Mouse (Mus musculus) MEL (cell line): ENCODE measurements at regions not wholly inside any gene's neighbourhood (a gene's known extent, or its start where the extent isn't known, plus 50 kb on each side); places are given as distances from the start of the nearest gene placed in this dataset.

Experiments
- DNase-seq: peaks from one replicate; pipeline ENCODE4 v3.0.0; 2011; ENCODE audit warnings: low read depth, low spot score
- H3K27ac ChIP-seq: 2 replicates; pipeline ENCODE4 v1.5.1; 2012; ENCODE audit warnings: low read depth, mild to moderate bottlenecking, control low read depth, low read length, moderate library complexity; ENCODE audit not compliant: control insufficient read depth
- H3K27me3 ChIP-seq, 2 experiments: fragments of 150-350 bp in 1 of 2; sonication (generic) in 1 of 2; 2 replicates each; pipeline ENCODE4 v1.6.1; 2012; ENCODE audit warnings: low read length in 2 of 2, mild to moderate bottlenecking in 2 of 2, improper control_type of control experiment in 1 of 2, moderate library complexity in 1 of 2; ENCODE audit not compliant: insufficient read depth in 2 of 2, control insufficient read depth in 1 of 2
- H3K36me3 ChIP-seq, 2 experiments: 2 replicates each; pipeline ENCODE4 v1.6.1; 2012 to 2014; ENCODE audit warnings: low read length in 2 of 2, improper control_type of control experiment in 1 of 2, inconsistent platforms in 1 of 2, mild to moderate bottlenecking in 1 of 2; ENCODE audit not compliant: insufficient read depth in 2 of 2, control insufficient read depth in 1 of 2
- H3K4me1 ChIP-seq, 2 experiments: fragments of 150-350 bp in 1 of 2; sonication (generic) in 1 of 2; 2 replicates each; pipeline ENCODE4 v1.6.1; 2012; ENCODE audit warnings: low read length in 2 of 2, improper control_type of control experiment in 1 of 2, mild to moderate bottlenecking in 1 of 2; ENCODE audit not compliant: insufficient read depth in 2 of 2, control insufficient read depth in 1 of 2
- H3K4me3 ChIP-seq, 2 experiments: fragments of 150-350 bp in 1 of 2; sonication (generic) in 1 of 2; 2 replicates each; pipeline ENCODE4 v1.5.1; 2012; ENCODE audit warnings: low read depth in 2 of 2, low read length in 2 of 2, mild to moderate bottlenecking in 2 of 2, moderate library complexity in 2 of 2, control low read depth in 1 of 2, improper control_type of control experiment in 1 of 2; ENCODE audit not compliant: control insufficient read depth in 1 of 2, insufficient read depth in 1 of 2
- H3K79me2 ChIP-seq: 2 replicates; pipeline ENCODE4 v1.6.1; 2012; ENCODE audit warnings: mild to moderate bottlenecking, low read length, moderate library complexity; ENCODE audit not compliant: control insufficient read depth, poor library complexity, insufficient read depth
- H3K9ac ChIP-seq: 2 replicates; pipeline ENCODE4 v1.6.1; 2012; ENCODE audit warnings: low read depth, mild to moderate bottlenecking, control low read depth, low read length, moderate library complexity; ENCODE audit not compliant: control insufficient read depth, poor library complexity, severe bottlenecking
- H3K9me3 ChIP-seq: fragments of 150-350 bp; sonication (generic); replicated peaks from 2 replicates; pipeline ENCODE4 v1.6.1; 2012; ENCODE audit warnings: mild to moderate bottlenecking, low read length, improper control_type of control experiment, moderate library complexity; ENCODE audit not compliant: insufficient read depth
- CHD1 ChIP-seq: IDR thresholded peaks from 2 replicates; pipeline ENCODE4 v1.6.1; 2012; ENCODE audit warnings: low read depth, mild to moderate bottlenecking, inconsistent platforms, low read length, improper control_type of control experiment
- CHD2 ChIP-seq: IDR thresholded peaks from 2 replicates; pipeline ENCODE4 v1.6.1; 2011; ENCODE audit warnings: low read length, improper control_type of control experiment
- CTCF ChIP-seq, 3 experiments: IDR thresholded peaks in 2 of 3; conservative IDR thresholded peaks in 1 of 3; 2 replicates each; pipeline ENCODE4 v1.5.1; 2011 to 2012; ENCODE audit warnings: low read length in 3 of 3, low read depth in 2 of 3, mild to moderate bottlenecking in 2 of 3, improper control_type of control experiment in 1 of 3, inconsistent platforms in 1 of 3, mixed read lengths in 1 of 3, moderate library complexity in 1 of 3; ENCODE audit not compliant: control insufficient read depth in 1 of 3, insufficient read depth in 1 of 3, poor library complexity in 1 of 3, severe bottlenecking in 1 of 3
- E2F4 ChIP-seq: IDR thresholded peaks from 2 replicates; pipeline ENCODE4 v1.6.1; 2011; ENCODE audit warnings: low read depth, low read length, improper control_type of control experiment, borderline replicate concordance
- ELF1 ChIP-seq: IDR thresholded peaks from 2 replicates; pipeline ENCODE4 v1.6.1; 2014; ENCODE audit warnings: low read depth, mild to moderate bottlenecking, inconsistent platforms, low read length, improper control_type of control experiment, moderate library complexity
- GABPA ChIP-seq: IDR thresholded peaks from 2 replicates; pipeline ENCODE4 v1.6.1; 2012; ENCODE audit warnings: low read depth, mild to moderate bottlenecking, inconsistent platforms, low read length, improper control_type of control experiment, moderate library complexity
- KAT2A ChIP-seq: conservative IDR thresholded peaks from 2 replicates; pipeline ENCODE4 v1.6.1; 2012; ENCODE audit warnings: low read depth, low read length, improper control_type of control experiment, inconsistent platforms
- MAX ChIP-seq: IDR thresholded peaks from 2 replicates; pipeline ENCODE4 v1.6.1; 2011; ENCODE audit warnings: low read length, improper control_type of control experiment
- MAZ ChIP-seq: IDR thresholded peaks from 2 replicates; pipeline ENCODE4 v1.6.1; 2012; ENCODE audit warnings: low read depth, mild to moderate bottlenecking, inconsistent platforms, low read length, improper control_type of control experiment
- MEF2A ChIP-seq: IDR thresholded peaks from 2 replicates; pipeline ENCODE4 v1.6.1; 2014; ENCODE audit warnings: low read depth, mild to moderate bottlenecking, inconsistent platforms, low read length, improper control_type of control experiment; ENCODE audit not compliant: poor library complexity, insufficient replicate concordance, severe bottlenecking; ENCODE audit errors: extremely low read depth
- NELFE ChIP-seq: IDR thresholded peaks from 2 replicates; pipeline ENCODE4 v1.6.1; 2011; ENCODE audit warnings: low read depth, low read length, improper control_type of control experiment
- POLR2AphosphoS2 ChIP-seq: IDR thresholded peaks from 2 replicates; pipeline ENCODE4 v1.6.1; 2011; ENCODE audit warnings: low read length, improper control_type of control experiment
- POLR2AphosphoS5 ChIP-seq: IDR thresholded peaks from 2 replicates; pipeline ENCODE4 v1.6.1; 2012; ENCODE audit warnings: low read depth, borderline replicate concordance, mild to moderate bottlenecking, inconsistent platforms, low read length, moderate library complexity, mixed read lengths
- RAD21 ChIP-seq: IDR thresholded peaks from 2 replicates; pipeline ENCODE4 v1.6.1; 2011; ENCODE audit warnings: mild to moderate bottlenecking, low read depth, low read length, improper control_type of control experiment
- SIN3A ChIP-seq: IDR thresholded peaks from 2 replicates; pipeline ENCODE4 v1.6.1; 2012; ENCODE audit warnings: low read length, improper control_type of control experiment, inconsistent platforms
- SMC3 ChIP-seq: IDR thresholded peaks from 2 replicates; pipeline ENCODE4 v1.6.1; 2011; ENCODE audit warnings: low read depth, low read length, improper control_type of control experiment
- TAL1 ChIP-seq: IDR thresholded peaks from 2 replicates; pipeline ENCODE4 v1.6.1; 2012; ENCODE audit warnings: mild to moderate bottlenecking, inconsistent platforms, low read length, moderate library complexity, mixed read lengths
- TBP ChIP-seq: IDR thresholded peaks from 2 replicates; pipeline ENCODE4 v1.8.0; 2011; ENCODE audit warnings: low read depth, low read length, improper control_type of control experiment
- TCF12 ChIP-seq: IDR thresholded peaks from 2 replicates; pipeline ENCODE4 v1.6.1; 2014; ENCODE audit warnings: low read depth, mild to moderate bottlenecking, inconsistent platforms, low read length, improper control_type of control experiment, moderate library complexity
- USF1 ChIP-seq: IDR thresholded peaks from 2 replicates; pipeline ENCODE4 v1.6.1; 2014; ENCODE audit warnings: low read depth, mild to moderate bottlenecking, inconsistent platforms, low read length, improper control_type of control experiment, moderate library complexity
- USF2 ChIP-seq, 2 experiments: IDR thresholded peaks; 2 replicates each; pipeline ENCODE4 v1.6.1; 2011 to 2012; ENCODE audit warnings: improper control_type of control experiment in 2 of 2, low read length in 2 of 2, borderline replicate concordance in 1 of 2, inconsistent platforms in 1 of 2, low read depth in 1 of 2, mild to moderate bottlenecking in 1 of 2; ENCODE audit not compliant: insufficient read depth in 1 of 2
- ZNF384 ChIP-seq: IDR thresholded peaks from 2 replicates; pipeline ENCODE4 v1.6.1; 2012; ENCODE audit warnings: low read depth, mild to moderate bottlenecking, inconsistent platforms, low read length, improper control_type of control experiment

- no peak for TF ChIP-seq ZNF384
- TF ChIP-seq MAZ, result no peak
Observed at GRCm38 (mm10) chr2:117770115-117770485, 341.6 kb upstream of the Thbs1 start (continued).

- Histone ChIP-seq H3K36me3 (no peaks in the 10 kb centered on the region), H3K27me3 (no peaks in the 10 kb centered on the region), H3K79me2 (no peaks in the 10 kb centered on the region), H3K4me1 (no peaks in the 10 kb centered on the region), H3K9me3 (no peaks in the 10 kb centered on the region), H3K27ac (no peak overlapping the region), H3K9ac (no peak overlapping the region), H3K4me3 (no peak overlapping the region)
- TF ChIP-seq CHD2 (no peak), USF2 (IDR thresholded peaks at IDR 0.05; ENCODE audit: borderline replicate concordance in 1 of 2, insufficient read depth in 1 of 2, low read depth in 1 of 2, low read length in 2 of 2) (no peak), ELF1 (no peak), SMC3 (no peak), POLR2AphosphoS2 (no peak), TBP (no peak), ZNF384 (no peak), MEF2A (no peak), USF1 (no peak), GABPA (no peak), TCF12 (no peak), RAD21 (no peak), TAL1 (no peak), CHD1 (no peak), SIN3A (no peak), CTCF (IDR thresholded peaks at IDR 0.05 in 2 of 3, conservative IDR thresholded peaks at IDR 0.05 in 1 of 3; ENCODE audit: control insufficient read depth in 1 of 3, insufficient read depth in 1 of 3, low read depth in 2 of 3, low read length in 3 of 3, poor library complexity in 1 of 3, severe bottlenecking in 1 of 3) (no peak), KAT2A (no peak), POLR2AphosphoS5 (no peak), E2F4 (no peak), NELFE (no peak)
- no peak for DNase-seq
Observed at GRCm38 (mm10) chr2:117780287-117780686, 331.4 kb upstream of the Thbs1 start.

GRCm38 (mm10) chr2:117780816-117781215 is 330.9 kb upstream of the Thbs1 start:
- no peak for DNase-seq
- TF ChIP-seq MAX, result no peak
- TF ChIP-seq RAD21, result no peak
- TF ChIP-seq, all 39 proteins: peak for 0
- Histone ChIP-seq H3K9me3 (no peaks in the 10 kb centered on the region), H3K4me1 (no peaks in the 10 kb centered on the region), H3K27ac (no peak overlapping the region), H3K27me3 (no peaks in the 10 kb centered on the region), H3K4me3 (no peak overlapping the region), H3K36me3 (no peaks in the 10 kb centered on the region), H3K79me2 (no peaks in the 10 kb centered on the region), H3K9ac (no peak overlapping the region)
